Mouse (Mus musculus) embryonic fibroblast, embryonic 13.5 days (primary cell): Measurements from ENCODE around the gene Hhip.

Experiments used
- CTCF ChIP-seq: IDR thresholded peaks from 2 replicates; pipeline ENCODE4 v1.5.1; 2011; ENCODE audit warnings: mild to moderate bottlenecking, control low read depth, low read length, moderate library complexity, borderline replicate concordance; ENCODE audit not compliant: insufficient read depth
- POLR2A ChIP-seq: IDR thresholded peaks from 2 replicates; pipeline ENCODE4 v1.6.1; 2011; ENCODE audit warnings: low read depth, mild to moderate bottlenecking, control low read depth, low read length, moderate library complexity

- TF ChIP-seq CTCF: no peak
- no peak for TF ChIP-seq POLR2A
Measured at GRCm38 (mm10) chr8:80037644-80038253, 20.1 kb downstream of the Hhip start.
